Mouse (Mus musculus): ENCODE results near the gene Gm28038. TPM values are rescaled to one million over a fixed set of nuclear protein-coding genes. Genes with fewer than 3 reads are reported as not detected.

Gm28038 gene
- total RNA-seq (2021), result 1 to 10 TPM in 1 of 2 experiments, under 1 TPM in 1; 0.92 to 3.1 TPM

- no peak for DNase-seq
- intact Hi-C loops (cut with DNase I), result no loop called here
Measured at GRCm38 (mm10) chr2:30280743-30281142, at the start of gene Gm28038. Gene Gm28038, plus strand, starts transcription at chr2:30281043.

GRCm38 (mm10) chr2:30235593-30235992 is 45.2 kb upstream of the Gm28038 start:
- no peak for DNase-seq
- intact Hi-C loops (cut with DNase I), result no loop called here

DNA sequence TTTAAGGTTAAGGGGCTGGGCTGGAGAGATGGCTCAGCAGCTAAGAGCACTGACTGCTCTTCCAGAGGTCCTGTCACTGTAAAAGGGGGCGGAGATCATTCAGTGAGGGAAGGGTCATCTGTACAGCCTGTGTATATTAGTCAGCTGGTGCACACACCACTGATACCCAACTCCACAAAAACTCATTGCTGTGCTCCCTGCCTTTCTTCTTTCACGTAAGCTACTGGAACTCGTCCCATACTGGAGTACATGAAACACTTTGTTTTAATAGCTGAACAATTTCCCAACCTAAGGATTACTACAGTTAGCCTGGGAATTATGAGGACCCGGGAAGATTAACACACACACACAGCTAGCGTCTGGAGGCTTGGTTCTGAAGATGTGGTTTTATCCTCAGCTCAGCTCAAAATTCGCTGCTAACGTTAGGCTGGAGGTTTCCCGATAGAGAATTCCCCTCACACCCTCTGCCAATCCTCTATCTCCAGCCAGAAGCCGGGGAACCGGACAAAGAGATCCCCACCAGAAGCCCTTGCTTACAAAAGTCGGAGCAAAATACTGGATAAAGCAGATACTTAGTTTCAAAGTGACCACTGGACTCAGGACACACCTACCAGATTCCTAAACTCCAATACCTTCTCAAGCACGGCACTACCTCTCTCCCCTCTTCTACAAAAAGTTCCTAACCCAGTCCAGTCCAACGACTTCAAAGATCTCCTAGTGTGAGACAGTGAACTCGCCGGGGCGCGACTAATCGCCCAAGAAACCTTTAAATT is 44.2 kb upstream of the Gm28038 start:
- DNase-seq, result no peak
- intact Hi-C loops (cut with DNase I), result loop anchor here (1.0 kb wide), 3 partner anchors 30 to 58 kb away; partner anchors contain the start of gene Spout1

DNA sequence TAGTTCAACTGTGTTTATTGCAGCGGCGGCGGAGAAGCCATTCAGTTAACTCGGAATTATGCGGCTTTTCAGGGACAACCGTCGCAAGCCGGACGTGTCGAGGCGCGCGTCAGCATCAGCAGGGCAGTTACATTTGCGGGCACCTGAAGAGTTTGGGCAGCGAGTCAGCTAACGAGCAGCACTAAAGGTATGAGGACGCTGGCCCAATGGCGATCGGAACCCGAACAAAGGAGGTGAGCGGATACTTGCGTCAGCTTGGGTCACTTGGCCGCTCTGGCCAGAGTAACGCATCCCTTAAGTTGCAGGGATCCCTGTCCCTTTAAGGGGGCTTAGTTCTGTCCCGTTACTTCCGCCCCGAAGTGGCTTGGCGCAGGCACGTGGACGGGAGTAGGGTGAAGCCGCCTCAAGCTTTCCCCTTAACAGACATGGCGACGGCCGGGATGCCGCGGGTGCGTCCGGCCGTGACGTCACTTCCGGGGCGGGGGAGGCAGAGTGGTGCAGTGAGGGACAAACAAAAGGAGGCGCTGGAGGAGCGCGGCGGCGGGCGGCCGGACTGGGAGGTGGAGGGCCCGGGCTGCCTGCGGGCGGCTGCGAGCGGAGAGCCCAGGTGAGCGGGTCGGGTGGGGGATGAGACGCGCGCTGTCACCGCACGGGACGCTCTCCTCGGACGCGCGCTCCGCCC is 43.5 kb upstream of the Gm28038 start, which contains the start of gene Lrrc8a:
Lrrc8a (plus strand) TSS at position 517 of the 682 bp plus-strand sequence.
- intact Hi-C loops (cut with DNase I), result loop anchor here (1.0 kb wide), 3 partner anchors 31 to 59 kb away; partner anchors contain the start of gene Spout1
- DNase-seq, result peak; percentile 100

DNA sequence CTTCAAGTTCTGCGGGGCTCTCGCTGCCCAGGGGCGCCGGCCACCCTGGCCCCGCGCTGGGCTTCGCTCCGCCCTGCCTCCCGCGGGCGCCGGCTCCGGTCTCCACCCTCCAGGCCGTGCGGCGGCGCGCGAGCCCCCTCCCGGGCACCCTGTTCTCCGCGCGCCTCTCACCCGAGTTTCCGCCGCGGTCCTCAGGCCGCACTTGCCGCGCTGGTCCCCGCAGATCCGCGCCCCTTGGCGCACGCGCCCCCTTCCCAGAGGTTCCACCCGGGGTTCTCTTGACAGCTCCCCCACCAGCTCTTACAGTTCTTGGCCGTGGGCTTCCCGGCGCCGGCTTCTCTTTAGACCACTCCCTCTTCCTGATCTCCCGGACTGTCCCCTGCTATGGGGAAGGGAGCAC is 43.0 kb upstream of the Gm28038 start:
- intact Hi-C loops (cut with DNase I), result loop anchor here (1.0 kb wide), 3 partner anchors 32 to 60 kb away; partner anchors contain the start of gene Spout1
- DNase-seq, result peak; percentile 75 to 87

- peak; percentile 35 to 50 for DNase-seq
- intact Hi-C loops (cut with DNase I), result loop anchor here (1.0 kb wide), 1 partner anchor 23 kb away; no protein-coding TSS in a partner anchor
Measured at GRCm38 (mm10) chr2:30238906-30239465, 41.9 kb upstream of the Gm28038 start.

DNA sequence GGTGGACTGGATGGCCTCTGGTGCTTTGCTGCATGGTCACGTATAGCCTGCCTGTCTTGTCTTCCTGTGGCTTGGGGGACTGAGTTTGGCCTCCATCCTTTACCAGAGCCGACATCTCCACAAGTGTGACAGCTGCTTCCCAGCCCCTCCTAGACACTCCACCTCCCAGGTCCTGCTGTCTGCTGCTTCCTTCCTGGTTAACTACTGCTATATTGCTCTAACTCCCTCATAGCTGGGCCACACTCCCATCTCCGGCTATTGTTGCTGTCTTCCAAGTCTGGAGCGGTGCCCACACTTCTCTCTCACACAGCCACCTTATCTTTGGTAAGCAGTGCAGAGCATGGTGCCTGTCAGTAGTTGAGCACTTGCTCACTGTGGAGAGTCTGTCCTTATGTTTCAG is 41.1 kb upstream of the Gm28038 start:
- intact Hi-C loops (cut with DNase I), result loop anchor here (1.0 kb wide), 1 partner anchor 23 kb away; no protein-coding TSS in a partner anchor
- DNase-seq, result peak; percentile 75 to 81

- no peak for DNase-seq
- intact Hi-C loops (cut with DNase I), result no loop called here
Measured at GRCm38 (mm10) chr2:30240267-30240666, 40.6 kb upstream of the Gm28038 start, which contains the start of gene Gm28035. Gene Gm28035, plus strand, starts transcription at chr2:30240567.

- intact Hi-C loops (cut with DNase I), result no loop called here
- DNase-seq, result peak; percentile 66 to 78
Measured at GRCm38 (mm10) chr2:30242509-30242908, 38.3 kb upstream of the Gm28038 start.

GRCm38 (mm10) chr2:30243391-30243790 is 37.5 kb upstream of the Gm28038 start:
- intact Hi-C loops (cut with DNase I), result no loop called here
- peak in 1 of 2 experiments; percentile 27 for DNase-seq

GRCm38 (mm10) chr2:30244595-30245178 is 36.2 kb upstream of the Gm28038 start:
- intact Hi-C loops (cut with DNase I), result no loop called here
- DNase-seq, result peak in 1 of 2 experiments; percentile 21

- no peak for DNase-seq
- intact Hi-C loops (cut with DNase I), result no loop called here
Measured at GRCm38 (mm10) chr2:30247036-30247435, 33.8 kb upstream of the Gm28038 start.

DNA sequence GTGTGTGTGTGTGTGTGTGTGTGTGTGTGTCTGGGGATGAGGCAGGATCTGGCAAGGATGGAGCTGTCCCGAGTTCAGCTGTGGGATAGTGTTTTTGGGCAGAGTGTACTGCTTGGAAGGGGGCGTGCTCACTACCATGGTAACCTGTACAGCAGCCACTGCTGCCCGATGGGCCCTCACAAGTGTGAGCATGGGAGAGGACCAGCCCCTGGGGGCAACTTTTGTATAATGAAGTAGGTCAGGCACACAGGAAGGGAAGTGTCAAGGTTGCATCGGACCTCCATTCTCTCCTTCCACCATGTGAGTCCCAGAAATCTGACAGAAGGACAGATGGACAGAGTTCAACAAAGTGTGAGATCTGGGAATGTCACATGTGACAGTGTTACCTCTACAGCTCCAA is 33.2 kb upstream of the Gm28038 start:
- peak in 1 of 2 experiments; percentile 30 for DNase-seq
- intact Hi-C loops (cut with DNase I), result no loop called here

DNA sequence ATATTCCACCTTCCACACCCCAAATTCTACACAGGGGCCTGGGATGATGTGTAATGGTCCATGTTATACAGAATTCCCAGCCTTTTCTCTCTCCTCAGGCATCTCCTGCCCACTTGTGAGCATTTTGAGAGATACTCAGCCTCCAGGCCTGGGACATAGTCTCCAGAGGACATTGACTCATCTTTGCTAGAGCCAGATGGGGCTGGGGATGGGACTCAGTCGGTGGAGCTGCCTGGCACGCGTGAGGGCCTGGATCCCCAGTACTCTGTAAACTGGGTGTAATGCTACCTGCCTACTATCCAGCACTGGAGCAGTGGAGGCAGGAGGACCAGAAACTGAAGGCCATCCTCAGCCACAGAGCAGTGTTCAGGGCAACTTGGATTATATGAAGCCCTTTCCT is 31.7 kb upstream of the Gm28038 start:
- intact Hi-C loops (cut with DNase I), result no loop called here
- DNase-seq, result no peak

DNA sequence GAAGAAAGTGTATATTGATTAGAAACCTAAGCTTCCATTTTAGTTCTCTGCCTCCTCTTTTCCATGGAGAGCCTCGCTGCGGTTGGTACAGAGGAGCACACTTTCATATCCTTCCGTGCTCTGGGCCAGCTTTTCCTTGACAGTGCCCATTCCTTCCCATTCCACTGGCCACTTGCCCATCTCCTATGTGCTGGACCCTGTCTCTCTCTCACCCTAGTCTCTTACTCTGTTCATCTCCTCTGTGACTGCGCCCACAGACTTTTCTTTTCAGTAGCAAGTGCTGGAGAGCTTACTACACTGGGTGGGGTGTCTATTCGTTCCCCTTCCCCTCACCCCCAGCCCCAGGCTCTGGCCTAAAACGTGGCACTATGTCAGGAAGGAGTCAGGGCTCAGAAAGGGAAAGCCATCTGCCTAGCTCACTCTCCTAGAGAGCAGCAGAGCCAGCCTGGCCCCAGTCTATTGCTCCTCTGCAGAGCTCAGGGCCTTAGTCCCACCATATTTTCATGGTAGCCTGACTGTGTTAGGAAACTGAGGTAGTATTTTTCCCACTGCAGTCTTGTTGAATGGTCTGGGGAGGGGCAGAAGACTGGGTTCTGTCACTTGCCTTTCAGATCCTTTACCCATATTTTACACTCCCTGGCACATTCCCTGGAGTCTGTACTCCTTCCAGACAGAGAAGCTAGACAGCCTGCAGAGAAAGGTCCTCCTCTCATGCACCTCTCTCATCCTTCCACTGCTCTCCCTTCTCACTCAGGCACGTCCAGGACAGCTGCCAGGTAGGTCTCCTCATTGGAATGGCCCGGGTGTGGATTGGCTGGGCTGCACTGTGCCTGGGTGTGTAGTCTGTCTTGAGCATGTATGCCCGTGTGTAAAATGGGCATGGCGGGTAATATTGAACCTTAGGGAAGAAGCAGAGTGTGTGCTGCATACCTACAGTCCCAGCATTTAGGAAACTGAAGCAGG is 30.4 kb upstream of the Gm28038 start:
- DNase-seq, result peak in 1 of 2 experiments; percentile 19
- intact Hi-C loops (cut with DNase I), result no loop called here

DNA sequence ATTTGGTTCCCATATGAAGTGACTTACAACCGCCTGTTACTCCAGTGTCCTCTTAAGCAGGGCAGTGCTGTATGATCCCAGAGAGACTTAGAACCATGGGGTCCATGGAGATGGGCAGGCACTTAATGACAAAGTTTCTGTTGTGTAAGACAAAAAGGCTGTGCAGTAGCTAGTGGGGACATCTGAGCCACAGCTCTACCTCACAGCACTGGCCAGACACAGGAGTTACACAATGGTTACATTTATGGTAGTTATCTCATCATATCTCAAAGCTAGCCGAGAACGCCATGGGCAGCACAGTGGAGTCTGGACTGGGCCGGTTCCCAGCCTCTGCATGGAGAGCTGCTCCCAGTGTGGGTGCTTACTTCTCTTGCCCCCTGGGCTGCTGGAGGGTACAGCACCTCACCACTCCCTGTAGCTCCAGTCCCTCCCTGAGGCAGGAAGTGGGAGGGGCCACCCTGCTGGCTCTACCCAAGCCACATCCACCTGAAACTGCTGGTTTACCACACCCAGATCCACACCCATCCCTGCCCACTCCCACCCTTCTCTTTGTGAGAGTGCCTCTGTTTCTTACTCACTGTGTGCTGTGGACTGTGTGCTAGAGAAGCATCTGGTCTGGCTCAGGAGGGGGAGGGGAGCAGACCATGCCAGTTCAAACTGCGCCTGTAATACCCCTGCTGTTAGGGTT is 29.3 kb upstream of the Gm28038 start:
- intact Hi-C loops (cut with DNase I), result no loop called here
- DNase-seq, result peak; percentile 48 to 55

GRCm38 (mm10) chr2:30252521-30252920 is 28.3 kb upstream of the Gm28038 start:
- intact Hi-C loops (cut with DNase I), result no loop called here
- peak in 1 of 2 experiments; percentile 19 for DNase-seq

DNA sequence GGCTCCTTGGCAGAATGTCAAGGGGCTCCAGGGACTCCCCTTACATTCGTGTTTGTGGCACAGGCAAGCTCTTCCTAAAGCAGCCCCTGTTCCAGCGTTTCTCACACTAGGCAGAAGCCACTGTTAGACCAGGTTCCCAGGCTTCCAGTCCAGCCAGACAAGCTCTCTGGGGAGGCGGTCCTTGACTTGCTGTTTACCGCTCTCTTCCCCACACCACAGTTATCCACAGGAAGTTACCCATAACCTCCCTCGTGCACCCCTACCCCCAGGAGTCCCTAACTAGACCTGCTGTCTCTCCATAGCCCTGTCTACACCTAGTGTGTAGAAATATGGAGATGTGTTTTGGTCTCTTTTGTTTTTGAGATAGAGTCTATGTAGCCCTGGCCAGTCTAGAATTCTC is 27.0 kb upstream of the Gm28038 start:
- intact Hi-C loops (cut with DNase I), result no loop called here
- DNase-seq, result peak in 1 of 2 experiments; percentile 23

Data from heart, postnatal 36 days (tissue).